Mouse (Mus musculus): Measurements from ENCODE around the gene Gna14.

DNA sequence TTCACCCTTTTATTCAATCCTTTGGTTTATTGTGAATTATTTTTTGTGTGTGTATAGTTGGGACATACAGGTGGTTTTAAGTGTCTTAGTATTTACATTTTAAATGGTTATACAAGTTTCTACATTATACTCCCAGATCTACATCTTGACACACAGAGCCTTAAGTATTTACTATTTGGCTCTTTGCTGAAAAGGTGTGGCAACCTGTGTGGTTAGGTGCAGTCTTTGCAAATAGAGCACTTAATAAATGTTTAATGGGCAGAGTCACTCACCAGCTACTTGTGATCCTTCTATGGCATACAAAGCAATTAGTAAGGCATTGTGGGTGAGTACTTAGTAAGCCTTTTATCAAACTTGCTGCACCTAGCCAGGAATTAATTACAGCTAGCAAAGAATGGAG lies 24.3 kb upstream of the Gna14 start:
- TF ChIP-seq CTCF (IDR thresholded peaks at IDR 0.05; ENCODE audit: low read depth) (no peak), EP300 (IDR thresholded peaks at IDR 0.05; ENCODE audit: low read depth) (no peak)

All from liver, postnatal 0 days (tissue).